Mouse (Mus musculus): ENCODE results near the gene Bmp2k. TPM values are rescaled to one million over a fixed set of nuclear protein-coding genes. Genes with fewer than 3 reads are reported as not detected.
A peak's percentile ranks its signal among the peaks of the same experiment; 100 is the strongest.

Bmp2k gene
- polyA plus RNA-seq, 1 experiment from 2014 or later = 26.5 TPM

GRCm38 (mm10) chr5:97087030-97087630 lies 89.6 kb downstream of the Bmp2k start:
- H3K4me3 ChIP-seq (ENCODE audit: low read depth, low read length) = no peak overlapping the region
- no peak overlapping the region for H3K27ac ChIP-seq (ENCODE audit: low read length)
- no peak overlapping the region for H3K9ac ChIP-seq (ENCODE audit: low read depth, low read length)
- 92% methylated on average over 24 of the region's 24 CpGs for WGBS (ENCODE audit: insufficient replicate concordance)
- H3K9me3 ChIP-seq (replicated peaks; ENCODE audit: control insufficient read depth, low read length) = no peaks in the 10 kb centered on the region
- no peaks in the 10 kb centered on the region for H3K4me1 ChIP-seq (ENCODE audit: control insufficient read depth, low read depth, low read length)
- H3K4me2 ChIP-seq (ENCODE audit: low read depth, low read length) = no peak overlapping the region
- H3K36me3 ChIP-seq (ENCODE audit: control insufficient read depth, insufficient read depth) = peaks cover 64% of the 10 kb centered on the region
- no peaks in the 10 kb centered on the region for H3K27me3 ChIP-seq (ENCODE audit: control insufficient read depth, insufficient read depth, low read depth, low read length)
- ATAC-seq (ENCODE audit: low read depth) = no peak

GRCm38 (mm10) chr5:97087746-97088145 lies 90.3 kb downstream of the Bmp2k start:
- H3K36me3 ChIP-seq (ENCODE audit: control insufficient read depth, insufficient read depth) = peaks cover 60% of the 10 kb centered on the region
- ATAC-seq (ENCODE audit: low read depth) = no peak

GRCm38 (mm10) chr5:97088231-97088630 lies 90.7 kb downstream of the Bmp2k start:
- H3K4me1 ChIP-seq (ENCODE audit: control insufficient read depth, low read depth, low read length) = no peaks in the 10 kb centered on the region
- no peak overlapping the region for H3K4me3 ChIP-seq (ENCODE audit: low read depth, low read length)
- ATAC-seq (ENCODE audit: low read depth) = no peak
- no peak overlapping the region for H3K4me2 ChIP-seq (ENCODE audit: low read depth, low read length)
- H3K27me3 ChIP-seq (ENCODE audit: control insufficient read depth, insufficient read depth, low read depth, low read length) = no peaks in the 10 kb centered on the region
- H3K27ac ChIP-seq (ENCODE audit: low read length) = no peak overlapping the region
- H3K9me3 ChIP-seq (replicated peaks; ENCODE audit: control insufficient read depth, low read length) = no peaks in the 10 kb centered on the region
- H3K9ac ChIP-seq (ENCODE audit: low read depth, low read length) = no peak overlapping the region
- 74% methylated on average over 6 of the region's 6 CpGs for WGBS (ENCODE audit: insufficient replicate concordance)
- H3K36me3 ChIP-seq (ENCODE audit: control insufficient read depth, insufficient read depth) = peaks cover 55% of the 10 kb centered on the region

More at GRCm38 (mm10) chr5:97087746-97088145, 90.3 kb downstream of the Bmp2k start:
- WGBS (ENCODE audit: insufficient replicate concordance) = 93% methylated on average over 16 of the region's 16 CpGs
- Histone ChIP-seq H3K4me2 (ENCODE audit: low read depth, low read length) (no peak overlapping the region), H3K9me3 (replicated peaks; ENCODE audit: control insufficient read depth, low read length) (no peaks in the 10 kb centered on the region), H3K27me3 (ENCODE audit: control insufficient read depth, insufficient read depth, low read depth, low read length) (no peaks in the 10 kb centered on the region), H3K4me3 (ENCODE audit: low read depth, low read length) (no peak overlapping the region), H3K4me1 (ENCODE audit: control insufficient read depth, low read depth, low read length) (no peaks in the 10 kb centered on the region), H3K27ac (ENCODE audit: low read length) (no peak overlapping the region), H3K9ac (ENCODE audit: low read depth, low read length) (no peak overlapping the region)

- no peaks in the 10 kb centered on the region for H3K4me1 ChIP-seq (ENCODE audit: control insufficient read depth, low read depth, low read length)
- no peak for ATAC-seq (ENCODE audit: low read depth)
- H3K27ac ChIP-seq (ENCODE audit: low read length) = no peak overlapping the region
- no peaks in the 10 kb centered on the region for H3K9me3 ChIP-seq (replicated peaks; ENCODE audit: control insufficient read depth, low read length)
- no peak overlapping the region for H3K4me2 ChIP-seq (ENCODE audit: low read depth, low read length)
- H3K36me3 ChIP-seq (ENCODE audit: control insufficient read depth, insufficient read depth) = peaks cover 43% of the 10 kb centered on the region
- no peak overlapping the region for H3K9ac ChIP-seq (ENCODE audit: low read depth, low read length)
- no peaks in the 10 kb centered on the region for H3K27me3 ChIP-seq (ENCODE audit: control insufficient read depth, insufficient read depth, low read depth, low read length)
- 96% methylated on average over 3 of the region's 3 CpGs for WGBS (ENCODE audit: insufficient replicate concordance)
- no peak overlapping the region for H3K4me3 ChIP-seq (ENCODE audit: low read depth, low read length)
Observed at GRCm38 (mm10) chr5:97089426-97089825, 91.9 kb downstream of the Bmp2k start.

GRCm38 (mm10) chr5:97090034-97090784 lies 92.7 kb downstream of the Bmp2k start:
- Histone ChIP-seq H3K4me3 (ENCODE audit: low read depth, low read length) (no peak overlapping the region), H3K4me2 (ENCODE audit: low read depth, low read length) (no peak overlapping the region), H3K4me1 (ENCODE audit: control insufficient read depth, low read depth, low read length) (no peaks in the 10 kb centered on the region), H3K9ac (ENCODE audit: low read depth, low read length) (no peak overlapping the region), H3K36me3 (ENCODE audit: control insufficient read depth, insufficient read depth) (peaks cover 39% of the 10 kb centered on the region), H3K9me3 (replicated peaks; ENCODE audit: control insufficient read depth, low read length) (no peaks in the 10 kb centered on the region), H3K27ac (ENCODE audit: low read length) (no peak overlapping the region), H3K27me3 (ENCODE audit: control insufficient read depth, insufficient read depth, low read depth, low read length) (no peaks in the 10 kb centered on the region)
- ATAC-seq (ENCODE audit: low read depth) = peak; percentile 15; the same call in 1 of the 2 replicates
- whole genome bisulfite sequencing (ENCODE audit: insufficient replicate concordance) = 87% methylated on average over 6 of the region's 6 CpGs

- Histone ChIP-seq H3K9ac (ENCODE audit: low read depth, low read length) (no peak overlapping the region), H3K4me2 (ENCODE audit: low read depth, low read length) (no peak overlapping the region), H3K4me1 (ENCODE audit: control insufficient read depth, low read depth, low read length) (no peaks in the 10 kb centered on the region), H3K4me3 (ENCODE audit: low read depth, low read length) (no peak overlapping the region), H3K27me3 (ENCODE audit: control insufficient read depth, insufficient read depth, low read depth, low read length) (no peaks in the 10 kb centered on the region), H3K27ac (ENCODE audit: low read length) (no peak overlapping the region), H3K9me3 (replicated peaks; ENCODE audit: control insufficient read depth, low read length) (no peaks in the 10 kb centered on the region), H3K36me3 (ENCODE audit: control insufficient read depth, insufficient read depth) (peaks cover 17% of the 10 kb centered on the region)
- 88% methylated on average over 8 of the region's 8 CpGs for whole genome bisulfite sequencing (ENCODE audit: insufficient replicate concordance)
- ATAC-seq (ENCODE audit: low read depth) = no peak
Observed at GRCm38 (mm10) chr5:97092970-97093369, 95.5 kb downstream of the Bmp2k start.

GRCm38 (mm10) chr5:97095335-97095734 lies 97.8 kb downstream of the Bmp2k start:
- H3K4me1 ChIP-seq (ENCODE audit: control insufficient read depth, low read depth, low read length) = no peaks in the 10 kb centered on the region
- H3K27me3 ChIP-seq (ENCODE audit: control insufficient read depth, insufficient read depth, low read depth, low read length) = no peaks in the 10 kb centered on the region
- peaks cover 2% of the 10 kb centered on the region; the same call in 1 of the 2 replicates for H3K36me3 ChIP-seq (ENCODE audit: control insufficient read depth, insufficient read depth)
- WGBS (ENCODE audit: insufficient replicate concordance) = 41% methylated on average over 11 of the region's 13 CpGs
- H3K4me3 ChIP-seq (ENCODE audit: low read depth, low read length) = no peak overlapping the region
- H3K9ac ChIP-seq (ENCODE audit: low read depth, low read length) = no peak overlapping the region
- no peak for ATAC-seq (ENCODE audit: low read depth)
- H3K27ac ChIP-seq (ENCODE audit: low read length) = no peak overlapping the region
- H3K4me2 ChIP-seq (ENCODE audit: low read depth, low read length) = no peak overlapping the region
- H3K9me3 ChIP-seq (replicated peaks; ENCODE audit: control insufficient read depth, low read length) = no peaks in the 10 kb centered on the region

GRCm38 (mm10) chr5:97097631-97098041 lies 100.1 kb downstream of the Bmp2k start:
- Histone ChIP-seq H3K9ac (ENCODE audit: low read depth, low read length) (no peak overlapping the region), H3K4me2 (ENCODE audit: low read depth, low read length) (no peak overlapping the region), H3K4me3 (ENCODE audit: low read depth, low read length) (no peak overlapping the region), H3K4me1 (ENCODE audit: control insufficient read depth, low read depth, low read length) (no peaks in the 10 kb centered on the region), H3K27ac (ENCODE audit: low read length) (no peak overlapping the region), H3K36me3 (ENCODE audit: control insufficient read depth, insufficient read depth) (no peaks in the 10 kb centered on the region; the same call in 1 of the 2 replicates), H3K9me3 (replicated peaks; ENCODE audit: control insufficient read depth, low read length) (no peaks in the 10 kb centered on the region), H3K27me3 (ENCODE audit: control insufficient read depth, insufficient read depth, low read depth, low read length) (no peaks in the 10 kb centered on the region)
- ATAC-seq (ENCODE audit: low read depth) = no peak
- 73% methylated on average over 9 of the region's 9 CpGs for WGBS (ENCODE audit: insufficient replicate concordance)

- Histone ChIP-seq H3K9ac (ENCODE audit: low read depth, low read length) (no peak overlapping the region), H3K4me1 (ENCODE audit: control insufficient read depth, low read depth, low read length) (no peaks in the 10 kb centered on the region), H3K4me2 (ENCODE audit: low read depth, low read length) (no peak overlapping the region), H3K27me3 (ENCODE audit: control insufficient read depth, insufficient read depth, low read depth, low read length) (no peaks in the 10 kb centered on the region), H3K9me3 (replicated peaks; ENCODE audit: control insufficient read depth, low read length) (no peaks in the 10 kb centered on the region), H3K36me3 (ENCODE audit: control insufficient read depth, insufficient read depth) (no peaks in the 10 kb centered on the region), H3K4me3 (ENCODE audit: low read depth, low read length) (no peak overlapping the region), H3K27ac (ENCODE audit: low read length) (no peak overlapping the region)
- no peak for ATAC-seq (ENCODE audit: low read depth)
- 75% methylated on average over 8 of the region's 8 CpGs for WGBS (ENCODE audit: insufficient replicate concordance)
Observed at GRCm38 (mm10) chr5:97099954-97100353, 102.5 kb downstream of the Bmp2k start.
